Mouse (Mus musculus) midbrain, postnatal 0 days (tissue): ENCODE data around the gene Osm. TPM values are rescaled to one million over a fixed set of nuclear protein-coding genes. Genes with fewer than 3 reads are reported as not detected.

Experiments
- ATAC-seq: fragments of 200-750 bp; cut with Nextera tagmentation; 2 replicates; pipeline ENCODE4 v1.8.0; 2017; ENCODE audit warnings: moderate number of reproducible peaks, mild to moderate bottlenecking, moderate TSS enrichment, moderate library complexity; ENCODE audit not compliant: low FRiP score
- DNase-seq: peaks from one replicate; pipeline ENCODE4 v3.0.0-alpha.2; 2015; ENCODE audit warnings: low spot score
- H3K27ac ChIP-seq: fragments of 300-500 bp; sonication (generic); 2 replicates; pipeline ENCODE4 v1.5.1; 2014; ENCODE audit warnings: low read depth, mild to moderate bottlenecking, low read length, mixed read lengths
- H3K27me3 ChIP-seq: fragments of 300-500 bp; sonication (generic); 2 replicates; pipeline ENCODE4 v1.6.1; 2014; ENCODE audit warnings: low read length, control low read depth, mixed read lengths; ENCODE audit not compliant: insufficient read depth
- H3K36me3 ChIP-seq: fragments of 300-500 bp; sonication (generic); 2 replicates; pipeline ENCODE4 v1.6.1; 2014; ENCODE audit warnings: low read length, control low read depth, mixed read lengths; ENCODE audit not compliant: insufficient read depth
- H3K4me1 ChIP-seq: fragments of 300-500 bp; sonication (generic); 2 replicates; pipeline ENCODE4 v1.6.1; 2014; ENCODE audit warnings: mild to moderate bottlenecking, control low read depth, antibody characterized with exemption, low read length, mixed read lengths; ENCODE audit not compliant: insufficient read depth
- H3K4me2 ChIP-seq: fragments of 300-500 bp; sonication (generic); 2 replicates; pipeline ENCODE4 v1.6.1; 2014; ENCODE audit warnings: low read depth, mild to moderate bottlenecking, low read length, mixed read lengths; ENCODE audit not compliant: poor library complexity, severe bottlenecking
- H3K4me3 ChIP-seq: fragments of 300-500 bp; sonication (generic); 2 replicates; pipeline ENCODE4 v1.5.1; 2014; ENCODE audit warnings: low read depth, mild to moderate bottlenecking, low read length, moderate library complexity
- H3K9ac ChIP-seq: fragments of 300-500 bp; sonication (generic); replicated peaks from 2 replicates; pipeline ENCODE4 v1.6.1; 2014; ENCODE audit warnings: mild to moderate bottlenecking, low read length, moderate library complexity, mixed read lengths; ENCODE audit not compliant: poor library complexity, severe bottlenecking
- H3K9me3 ChIP-seq: fragments of 300-500 bp; sonication (generic); 2 replicates; pipeline ENCODE4 v1.6.1; 2016; ENCODE audit warnings: low read length, control low read depth
- CTCF ChIP-seq: IDR thresholded peaks from 2 replicates; pipeline ENCODE4 v1.5.1; 2016; ENCODE audit warnings: antibody characterized with exemption, mild to moderate bottlenecking
- WGBS: fragments of 180-500 bp; shearing (Covaris S2); extraction: QIAGEN DNeasy Blood & Tissue Kit; methylation state at CpG from one replicate; pipeline ENCODE4 v1.1.7; 2014; 5-methylcytosine and 5-hydroxymethylcytosine counted together
- polyA plus RNA-seq: library from polyadenylated mRNA; unstranded; fragments of >200 nt; fragmentation: Nextera tagmentation; extraction: Ambion mirVana; gene quantifications from 2 replicates; pipeline ENCODE4 v1.2.1, GENCODE M21; 2015
- total RNA-seq: library from RNA; depleted of rRNA; stranded (reverse); fragments of >200 nt; gene quantifications from 2 replicates; pipeline ENCODE4 v1.2.3, GENCODE M21; 2014

Osm gene
- total and polyA plus RNA-seq, 2 experiments from 2014 or later: 0.14 to 0.16 TPM

DNA sequence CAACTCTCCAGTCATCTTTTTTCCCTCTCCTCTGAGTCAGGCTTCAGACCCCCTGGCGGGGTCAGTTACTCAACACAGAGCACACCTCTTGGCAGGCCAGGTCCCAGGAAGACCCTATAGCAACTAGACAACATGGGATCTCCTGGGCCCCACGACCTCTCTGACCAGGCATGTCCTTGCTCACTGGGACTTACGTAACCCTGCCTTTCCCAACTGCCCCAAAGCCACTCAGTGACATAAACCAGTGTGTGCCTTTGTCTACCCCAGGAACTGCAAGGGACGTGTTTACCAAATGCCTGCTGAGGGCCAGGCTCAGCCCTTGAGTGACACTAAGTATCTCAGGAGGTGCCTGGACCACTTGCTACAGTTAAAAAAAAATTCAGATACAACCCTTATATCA, 6.4 kb upstream of the Osm start:
- no peak for TF ChIP-seq CTCF
- Histone ChIP-seq H3K4me1 (no peaks in the 10 kb centered on the region), H3K36me3 (no peaks in the 10 kb centered on the region), H3K27ac (no peak overlapping the region), H3K4me3 (no peak overlapping the region), H3K9me3 (no peaks in the 10 kb centered on the region), H3K27me3 (no peaks in the 10 kb centered on the region), H3K9ac (no peak overlapping the region), H3K4me2 (no peak overlapping the region)
- ATAC-seq (no peak), DNase-seq (no peak)
- WGBS: 57% methylated on average over 4 of the region's 4 CpGs

DNA sequence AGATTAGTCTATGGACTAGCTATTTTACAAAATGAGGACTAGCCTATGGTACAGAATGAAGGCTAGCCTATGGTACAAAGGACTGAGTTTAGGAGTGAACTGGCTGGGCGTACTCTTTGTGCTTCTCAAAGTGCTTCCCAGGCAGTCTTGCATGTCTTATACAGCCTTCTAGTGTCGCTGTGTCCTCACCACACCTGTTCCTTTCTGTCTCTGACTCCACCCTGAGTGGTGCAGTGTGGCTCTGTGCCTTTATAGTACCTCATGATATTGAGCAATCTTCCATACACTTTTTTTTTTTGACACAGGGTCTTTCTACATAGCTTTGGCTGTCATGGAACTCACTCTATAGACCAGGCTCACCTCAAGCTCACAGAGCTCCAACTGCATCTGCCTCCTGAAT, 4.8 kb upstream of the Osm start:
- no peak for TF ChIP-seq CTCF

GRCm38 (mm10) chr11:4232644-4233043, 3.6 kb upstream of the Osm start:
- Histone ChIP-seq H3K4me2 (no peak overlapping the region), H3K4me1 (no peaks in the 10 kb centered on the region), H3K36me3 (no peaks in the 10 kb centered on the region), H3K27me3 (no peaks in the 10 kb centered on the region), H3K4me3 (no peak overlapping the region), H3K9me3 (no peaks in the 10 kb centered on the region), H3K27ac (no peak overlapping the region), H3K9ac (no peak overlapping the region)
- TF ChIP-seq CTCF: no peak
- ATAC-seq (no peak), DNase-seq (no peak)
- 75% methylated on average over 12 of the region's 12 CpGs for WGBS

More for the DNA sequence above, 4.8 kb upstream of the Osm start:
- ATAC-seq (no peak), DNase-seq (no peak)
- no peaks in the 10 kb centered on the region for H3K9me3 ChIP-seq
- H3K27ac ChIP-seq: no peak overlapping the region
- no peaks in the 10 kb centered on the region for H3K27me3 ChIP-seq
- H3K9ac ChIP-seq: no peak overlapping the region
- no peaks in the 10 kb centered on the region for H3K36me3 ChIP-seq
- no peaks in the 10 kb centered on the region for H3K4me1 ChIP-seq
- 88% methylated on average over 2 of the region's 2 CpGs for WGBS
- no peak overlapping the region for H3K4me2 ChIP-seq
- no peak overlapping the region for H3K4me3 ChIP-seq

DNA sequence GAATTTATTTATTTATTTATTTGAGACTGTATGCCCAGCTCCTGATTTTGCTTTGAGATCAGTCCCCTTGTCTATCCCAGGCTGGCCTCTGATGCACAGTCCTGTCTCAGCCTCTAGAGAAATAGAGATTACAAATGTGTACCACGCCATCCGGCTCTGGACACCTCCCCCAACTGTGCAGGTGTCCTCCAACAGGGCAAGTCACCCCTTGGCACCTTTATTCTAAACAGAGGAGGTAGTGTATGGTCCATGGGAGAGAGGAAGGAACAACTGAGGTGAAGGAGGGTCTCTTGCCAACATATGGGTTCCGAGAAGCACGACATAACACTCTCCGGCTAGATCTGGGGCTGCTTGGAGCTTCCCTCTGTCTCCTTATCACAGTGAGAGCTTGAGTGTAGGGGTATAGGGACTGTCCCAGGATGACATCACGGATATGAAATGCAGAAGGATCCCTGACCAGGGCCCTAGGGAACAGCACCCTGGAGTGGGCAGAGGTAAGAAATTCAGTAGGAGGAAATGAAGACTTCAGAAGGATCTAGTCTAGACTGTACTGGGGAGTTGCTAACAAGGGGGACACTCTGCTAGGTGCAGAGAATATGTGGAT, 1.1 kb upstream of the Osm start:
- ATAC-seq: no peak

GRCm38 (mm10) chr11:4236546-4237067, 387 bp downstream of the Osm start:
- ATAC-seq (no peak), DNase-seq (no peak)
- H3K27me3 ChIP-seq: no peaks in the 10 kb centered on the region
- no peak overlapping the region for H3K27ac ChIP-seq
- H3K4me3 ChIP-seq: no peak overlapping the region
- no peak for TF ChIP-seq CTCF
- WGBS: 92% methylated on average over 21 of the region's 21 CpGs
- no peaks in the 10 kb centered on the region for H3K9me3 ChIP-seq
- no peaks in the 10 kb centered on the region for H3K4me1 ChIP-seq
- H3K36me3 ChIP-seq: no peaks in the 10 kb centered on the region
- no peak overlapping the region for H3K9ac ChIP-seq
- H3K4me2 ChIP-seq: no peak overlapping the region

More for the DNA sequence above, 1.1 kb upstream of the Osm start:
- no peak overlapping the region for H3K4me2 ChIP-seq
- no peak overlapping the region for H3K4me3 ChIP-seq
- no peak for DNase-seq
- H3K4me1 ChIP-seq: no peaks in the 10 kb centered on the region
- H3K27me3 ChIP-seq: no peaks in the 10 kb centered on the region
- no peak overlapping the region for H3K9ac ChIP-seq
- WGBS: 88% methylated on average over 6 of the region's 6 CpGs
- H3K9me3 ChIP-seq: no peaks in the 10 kb centered on the region
- TF ChIP-seq CTCF: no peak
- H3K27ac ChIP-seq: no peak overlapping the region
- no peaks in the 10 kb centered on the region for H3K36me3 ChIP-seq

- ATAC-seq: no peak
Measured at GRCm38 (mm10) chr11:4237389-4237912, 1.2 kb downstream of the Osm start.

More at GRCm38 (mm10) chr11:4237389-4237912, 1.2 kb downstream of the Osm start:
- Histone ChIP-seq H3K9ac (no peak overlapping the region), H3K4me1 (no peaks in the 10 kb centered on the region), H3K9me3 (no peaks in the 10 kb centered on the region), H3K27me3 (no peaks in the 10 kb centered on the region), H3K4me2 (no peak overlapping the region), H3K27ac (no peak overlapping the region), H3K4me3 (no peak overlapping the region), H3K36me3 (no peaks in the 10 kb centered on the region)
- WGBS: 83% methylated on average over 17 of the region's 18 CpGs
- no peak for TF ChIP-seq CTCF
- no peak for DNase-seq
